Mouse (Mus musculus): ENCODE data around the gene Snx29. TPM values are rescaled to one million over a fixed set of nuclear protein-coding genes. Genes with fewer than 3 reads are reported as not detected.

The Snx29 gene
- polyA plus RNA-seq, 1 experiment = not detected

- no peak overlapping the region for H3K27ac ChIP-seq (ENCODE audit: insufficient read depth, low read depth, low read length)
- TF ChIP-seq CTCF (IDR thresholded peaks at IDR 0.05; ENCODE audit: insufficient read depth, low read depth, low read length) = no peak
- no peak for TF ChIP-seq POLR2A (IDR thresholded peaks at IDR 0.05; ENCODE audit: insufficient read depth, low read depth, low read length)
Measured at GRCm38 (mm10) chr16:11782082-11782481, 459.4 kb downstream of the Snx29 start.

DNA sequence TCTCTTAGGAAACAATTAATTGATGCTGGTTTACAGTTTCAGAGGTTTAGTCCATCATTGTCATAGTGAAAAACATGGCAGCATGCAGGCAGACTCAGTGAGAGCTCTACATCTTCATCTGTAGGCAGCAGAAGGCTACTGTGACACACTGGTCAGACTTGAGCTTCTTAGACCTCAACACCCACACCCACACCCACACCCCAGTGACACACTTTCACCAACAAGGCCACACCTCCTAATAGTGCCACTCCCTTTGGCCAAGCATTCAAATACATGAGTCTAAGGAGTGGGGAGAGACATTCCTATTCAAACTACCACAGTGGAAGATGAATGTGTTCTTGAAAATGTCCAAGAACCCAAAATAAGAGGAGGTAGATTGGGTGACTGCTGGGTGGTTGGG, 460.6 kb downstream of the Snx29 start:
- Histone ChIP-seq H3K27ac (ENCODE audit: insufficient read depth, low read depth, low read length) (no peak overlapping the region), H3K4me3 (ENCODE audit: insufficient read depth, low read depth, low read length) (no peak overlapping the region), H3K4me1 (ENCODE audit: control insufficient read depth, insufficient read depth, low read length) (peaks cover 8% of the 10 kb centered on the region)
- TF ChIP-seq CTCF (IDR thresholded peaks at IDR 0.05; ENCODE audit: insufficient read depth, low read depth, low read length) = no peak
- no peak for TF ChIP-seq POLR2A (IDR thresholded peaks at IDR 0.05; ENCODE audit: insufficient read depth, low read depth, low read length)

More at GRCm38 (mm10) chr16:11782082-11782481, 459.4 kb downstream of the Snx29 start:
- Histone ChIP-seq H3K4me1 (ENCODE audit: control insufficient read depth, insufficient read depth, low read length) (peaks cover 5% of the 10 kb centered on the region; the same call in 1 of the 2 replicates), H3K4me3 (ENCODE audit: insufficient read depth, low read depth, low read length) (no peak overlapping the region)
- 34% methylated on average over 2 of the region's 2 CpGs for WGBS

GRCm38 (mm10) chr16:11784354-11784753, 461.6 kb downstream of the Snx29 start:
- H3K4me1 ChIP-seq (ENCODE audit: control insufficient read depth, insufficient read depth, low read length) = peaks cover 3% of the 10 kb centered on the region
- no peak overlapping the region for H3K27ac ChIP-seq (ENCODE audit: insufficient read depth, low read depth, low read length)
- no peak for TF ChIP-seq CTCF (IDR thresholded peaks at IDR 0.05; ENCODE audit: insufficient read depth, low read depth, low read length)
- WGBS = 71% methylated on average over 4 of the region's 4 CpGs
- H3K4me3 ChIP-seq (ENCODE audit: insufficient read depth, low read depth, low read length) = no peak overlapping the region

GRCm38 (mm10) chr16:11785806-11786205, 463.1 kb downstream of the Snx29 start:
- 84% methylated on average over 4 of the region's 4 CpGs for WGBS
- Histone ChIP-seq H3K4me3 (ENCODE audit: insufficient read depth, low read depth, low read length) (no peak overlapping the region), H3K27ac (ENCODE audit: insufficient read depth, low read depth, low read length) (no peak overlapping the region), H3K4me1 (ENCODE audit: control insufficient read depth, insufficient read depth, low read length) (peaks cover 3% of the 10 kb centered on the region)
- TF ChIP-seq POLR2A (IDR thresholded peaks at IDR 0.05; ENCODE audit: insufficient read depth, low read depth, low read length) (no peak), CTCF (IDR thresholded peaks at IDR 0.05; ENCODE audit: insufficient read depth, low read depth, low read length) (no peak)

GRCm38 (mm10) chr16:11790476-11790875, 467.8 kb downstream of the Snx29 start:
- Histone ChIP-seq H3K4me3 (ENCODE audit: insufficient read depth, low read depth, low read length) (no peak overlapping the region), H3K4me1 (ENCODE audit: control insufficient read depth, insufficient read depth, low read length) (peaks cover 3% of the 10 kb centered on the region), H3K27ac (ENCODE audit: insufficient read depth, low read depth, low read length) (no peak overlapping the region)
- TF ChIP-seq POLR2A (IDR thresholded peaks at IDR 0.05; ENCODE audit: insufficient read depth, low read depth, low read length) (no peak), CTCF (IDR thresholded peaks at IDR 0.05; ENCODE audit: insufficient read depth, low read depth, low read length) (no peak)
- 95% methylated on average over 3 of the region's 3 CpGs for WGBS

DNA sequence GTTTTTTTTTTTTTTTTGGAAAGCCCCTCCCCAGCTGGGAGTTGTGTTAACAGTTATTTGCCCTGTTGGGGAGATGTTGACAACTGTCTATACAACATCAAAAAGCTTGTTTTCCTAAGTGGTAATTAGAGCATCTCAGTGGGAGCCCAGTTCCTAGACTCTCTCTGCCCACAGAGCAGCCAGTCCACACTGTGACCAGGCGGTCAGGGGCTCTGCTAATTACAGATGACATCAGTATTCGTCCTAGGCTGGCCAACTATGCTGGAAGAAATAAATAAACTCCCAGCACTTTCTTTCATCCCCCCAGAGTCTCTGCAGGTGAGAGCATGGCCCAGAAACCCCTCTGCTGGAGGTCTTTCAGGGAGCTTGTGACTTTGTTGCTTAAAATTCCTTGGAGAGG, 470.7 kb downstream of the Snx29 start:
- no peak overlapping the region for H3K4me3 ChIP-seq (ENCODE audit: insufficient read depth, low read depth, low read length)
- TF ChIP-seq POLR2A (IDR thresholded peaks at IDR 0.05; ENCODE audit: insufficient read depth, low read depth, low read length) (no peak), CTCF (IDR thresholded peaks at IDR 0.05; ENCODE audit: insufficient read depth, low read depth, low read length) (no peak)
- H3K4me1 ChIP-seq (ENCODE audit: control insufficient read depth, insufficient read depth, low read length) = no peaks in the 10 kb centered on the region
- WGBS = 58% methylated on average over 2 of the region's 2 CpGs
- H3K27ac ChIP-seq (ENCODE audit: insufficient read depth, low read depth, low read length) = no peak overlapping the region

DNA sequence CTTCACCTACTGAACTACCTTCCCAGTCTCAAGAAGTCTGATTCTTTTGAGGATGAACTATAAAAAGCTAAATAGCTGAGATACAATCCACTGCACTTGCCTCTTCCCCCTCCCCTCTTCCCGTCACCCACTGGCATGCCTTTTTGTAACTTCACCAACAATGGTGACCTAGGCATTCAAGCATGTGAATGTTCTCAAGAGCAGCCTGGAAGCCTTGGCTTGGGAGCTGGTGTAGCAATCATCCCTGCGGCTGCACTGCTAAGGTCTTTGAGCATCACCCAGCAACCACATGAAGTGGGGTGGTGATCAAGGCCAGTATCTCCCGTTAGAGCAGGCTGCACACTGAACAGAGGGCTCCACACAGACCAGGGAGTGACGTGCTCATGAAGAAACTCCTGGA, 471.9 kb downstream of the Snx29 start:
- H3K27ac ChIP-seq (ENCODE audit: insufficient read depth, low read depth, low read length) = no peak overlapping the region
- no peak overlapping the region for H3K4me3 ChIP-seq (ENCODE audit: insufficient read depth, low read depth, low read length)
- no peak for TF ChIP-seq POLR2A (IDR thresholded peaks at IDR 0.05; ENCODE audit: insufficient read depth, low read depth, low read length)
- no peak for TF ChIP-seq CTCF (IDR thresholded peaks at IDR 0.05; ENCODE audit: insufficient read depth, low read depth, low read length)
- WGBS = 77% methylated on average over 4 of the region's 4 CpGs
- H3K4me1 ChIP-seq (ENCODE audit: control insufficient read depth, insufficient read depth, low read length) = no peaks in the 10 kb centered on the region

DNA sequence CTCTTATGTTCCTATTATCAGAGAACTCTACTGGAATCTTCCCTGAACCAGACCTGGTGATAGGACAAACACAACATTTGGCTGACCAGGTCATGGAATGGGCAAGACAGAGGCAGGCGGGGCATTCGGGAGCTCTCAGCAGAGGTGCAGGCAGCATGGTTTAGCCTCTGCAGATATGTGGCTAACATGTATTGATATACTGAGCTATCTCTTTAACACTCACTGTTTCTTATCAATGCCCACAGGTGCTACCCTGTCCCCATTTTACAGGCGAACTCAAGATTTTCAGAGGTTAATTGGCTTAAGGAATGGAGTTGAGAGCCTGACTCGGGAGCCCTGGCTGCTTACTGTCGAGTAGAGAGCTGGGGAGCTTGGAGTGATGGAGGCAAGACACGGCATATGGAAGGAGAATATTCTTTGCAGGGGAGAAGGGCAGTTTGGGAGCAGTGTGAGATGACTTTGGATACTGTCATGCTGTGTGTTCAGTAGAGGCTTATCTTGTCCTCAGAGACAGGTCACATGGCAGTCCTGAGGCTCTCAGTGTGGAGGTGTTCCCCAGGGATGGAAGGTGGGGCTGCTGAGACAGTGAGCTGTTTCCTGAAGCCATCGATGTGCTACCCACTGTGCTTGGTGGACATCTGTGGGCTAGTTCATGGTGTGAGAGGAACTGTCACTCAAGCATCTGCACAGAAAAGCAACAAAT, 473.2 kb downstream of the Snx29 start:
- no peak overlapping the region for H3K4me3 ChIP-seq (ENCODE audit: insufficient read depth, low read depth, low read length)
- TF ChIP-seq CTCF (IDR thresholded peaks at IDR 0.05; ENCODE audit: insufficient read depth, low read depth, low read length) (no peak), POLR2A (IDR thresholded peaks at IDR 0.05; ENCODE audit: insufficient read depth, low read depth, low read length) (no peak)
- no peaks in the 10 kb centered on the region for H3K4me1 ChIP-seq (ENCODE audit: control insufficient read depth, insufficient read depth, low read length)
- H3K27ac ChIP-seq (ENCODE audit: insufficient read depth, low read depth, low read length) = no peak overlapping the region
- 84% methylated on average over 7 of the region's 7 CpGs for WGBS

- 88% methylated on average over 7 of the region's 7 CpGs for WGBS
- TF ChIP-seq CTCF (IDR thresholded peaks at IDR 0.05; ENCODE audit: insufficient read depth, low read depth, low read length) (no peak), POLR2A (IDR thresholded peaks at IDR 0.05; ENCODE audit: insufficient read depth, low read depth, low read length) (no peak)
- no peak overlapping the region for H3K27ac ChIP-seq (ENCODE audit: insufficient read depth, low read depth, low read length)
- H3K4me1 ChIP-seq (ENCODE audit: control insufficient read depth, insufficient read depth, low read length) = peaks cover 8% of the 10 kb centered on the region
- H3K4me3 ChIP-seq (ENCODE audit: insufficient read depth, low read depth, low read length) = no peak overlapping the region
Measured at GRCm38 (mm10) chr16:11801960-11802539, 479.3 kb downstream of the Snx29 start.

Other genes starting within 250 kb of the Snx29 start
- not detected in 2 replicates for gene Txndc11, start 188.3 kb upstream of the Snx29 start, polyA plus RNA-seq (2012; ENCODE audit: insufficient read depth, insufficient read length, low replicate concordance, missing spikeins)
- 609 TPM in 1 of 2 replicates, not detected in the other for gene Zc3h7a, start 146.5 kb upstream of the Snx29 start, polyA plus RNA-seq (2012; ENCODE audit: insufficient read depth, insufficient read length, low replicate concordance, missing spikeins)
- not detected in 2 replicates for gene Rsl1d1, start 119.6 kb upstream of the Snx29 start, polyA plus RNA-seq (2012; ENCODE audit: insufficient read depth, insufficient read length, low replicate concordance, missing spikeins)
- 209 TPM in 1 of 2 replicates, not detected in the other for gene Gspt1, start 68.6 kb upstream of the Snx29 start, polyA plus RNA-seq (2012; ENCODE audit: insufficient read depth, insufficient read length, low replicate concordance, missing spikeins)
- not detected in 2 replicates for gene Tnfrsf17, start 9.1 kb upstream of the Snx29 start, polyA plus RNA-seq (2012; ENCODE audit: insufficient read depth, insufficient read length, low replicate concordance, missing spikeins)